Mouse (Mus musculus): ENCODE measurements around the gene Lrrc8c. TPM values are rescaled to one million over a fixed set of nuclear protein-coding genes. Genes with fewer than 3 reads are reported as not detected.
A peak's percentile ranks its signal among the peaks of the same experiment; 100 is the strongest.

The Lrrc8c gene
- total RNA-seq (2012; rRNA removed) (25.5 and 33.0 TPM in 2 replicates), polyA plus RNA-seq (2012; ENCODE audit: insufficient read depth in 1 of 2, insufficient read length in 2 of 2, low read depth in 1 of 2, low replicate concordance in 2 of 2, missing spikeins in 1 of 2) (10 to 100 TPM in 1 of 2 experiments, not detected in 1; 46.0 TPM)

DNA sequence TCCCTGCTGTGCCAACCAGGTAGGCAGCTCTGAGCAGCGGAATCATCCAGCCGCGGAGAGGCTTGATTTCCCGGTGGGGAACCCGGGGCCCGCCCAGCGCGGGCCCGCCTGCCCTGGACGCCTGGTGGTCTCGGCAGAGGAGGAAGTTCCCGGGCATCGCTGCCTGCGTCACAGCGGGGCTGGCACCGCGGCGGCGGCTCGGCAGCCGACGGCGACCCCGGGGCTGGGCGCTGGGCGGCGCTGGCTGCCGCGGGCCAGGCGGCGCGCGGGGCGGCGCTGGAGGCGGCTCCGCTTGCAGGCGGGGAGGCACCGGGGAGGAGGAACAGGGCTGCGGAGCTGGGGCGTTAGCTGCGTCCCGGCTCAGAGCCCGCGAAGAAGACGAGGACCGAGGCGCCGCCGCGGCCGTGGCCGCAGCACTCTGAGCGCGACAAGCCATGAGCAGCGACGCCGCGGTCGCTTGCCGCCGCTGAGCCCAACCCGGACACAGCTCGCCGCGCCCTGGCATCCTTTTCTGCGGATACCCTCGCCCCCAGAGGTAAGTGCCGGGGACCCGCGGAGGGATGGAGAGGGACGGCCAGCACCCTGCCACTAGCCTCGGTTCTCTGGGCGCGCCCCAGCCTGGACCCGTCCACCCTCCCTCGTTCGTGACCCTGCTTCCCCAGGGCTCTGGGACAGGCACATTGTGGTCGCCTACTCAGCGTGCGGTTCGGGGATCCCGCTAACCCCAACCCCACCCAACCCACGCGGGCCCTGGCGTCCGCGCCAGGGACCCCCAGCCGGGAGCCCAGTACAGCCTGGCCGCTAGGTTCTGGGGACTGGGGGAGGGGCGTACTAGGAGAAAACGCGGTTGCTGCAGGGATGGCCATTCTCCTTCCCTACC, at the start of gene Lrrc8c:
TSS of gene Lrrc8c (plus strand) at position 293 of the 880 bp plus-strand sequence.
- DNase-seq (ENCODE audit: low read depth, low spot score): peak; percentile 79
- Histone ChIP-seq H3K9me3 (replicated peaks; ENCODE audit: insufficient read depth, low read length) (no peaks in the 10 kb centered on the region), H3K4me1 (ENCODE audit: control insufficient read depth in 1 of 2, insufficient read depth in 2 of 2, low read length in 2 of 2) (peaks cover 17 to 23% of the 10 kb centered on the region in 2 experiments)
- TF ChIP-seq MYC (IDR thresholded peaks at IDR 0.05; ENCODE audit: low read depth, low read length) (no peak), MYB (IDR thresholded peaks at IDR 0.05; ENCODE audit: low read depth, low read length) (no peak), MXI1 (IDR thresholded peaks at IDR 0.05; ENCODE audit: low read depth, low read length) (peak; percentile 12; the same call in 1 of the 2 replicates), KAT2A (conservative IDR thresholded peaks at IDR 0.05; ENCODE audit: low read depth, low read length) (no peak), MAX (IDR thresholded peaks at IDR 0.05; ENCODE audit: low read length) (peak; percentile 37; the same call in 1 of the 2 replicates), BHLHE40 (IDR thresholded peaks at IDR 0.05; ENCODE audit: borderline replicate concordance, low read depth, low read length) (no peak), E2F4 (IDR thresholded peaks at IDR 0.05; ENCODE audit: borderline replicate concordance, low read depth, low read length) (no peak), POLR2A (IDR thresholded peaks at IDR 0.05; ENCODE audit: control insufficient read depth in 1 of 2, insufficient read depth in 1 of 2, low read depth in 1 of 2, low read length in 2 of 2, poor library complexity in 1 of 2) (peak; percentile 58 to 61; a peak in 3 of 4 replicates), NRF1 (IDR thresholded peaks at IDR 0.05; ENCODE audit: insufficient read depth, low read depth, low read length, poor library complexity, severe bottlenecking) (no peak), RAD21 (IDR thresholded peaks at IDR 0.05; ENCODE audit: low read depth, low read length) (peak; percentile 22), ZKSCAN1 (IDR thresholded peaks at IDR 0.05; ENCODE audit: low read depth, low read length) (no peak), RCOR1 (IDR thresholded peaks at IDR 0.05; ENCODE audit: low read depth, low read length) (no peak), ZMIZ1 (IDR thresholded peaks at IDR 0.05; ENCODE audit: low read depth, low read length) (peak; percentile 64; the same call in 1 of the 2 replicates), ZNF384 (IDR thresholded peaks at IDR 0.05; ENCODE audit: low read depth, low read length) (no peak), NELFE (IDR thresholded peaks at IDR 0.05; ENCODE audit: low read depth, low read length) (peak; percentile 64), MAFK (IDR thresholded peaks at IDR 0.05; ENCODE audit: borderline replicate concordance, low read depth, low read length) (no peak), TAL1 (IDR thresholded peaks at IDR 0.05; ENCODE audit: low read length) (no peak), USF1 (IDR thresholded peaks at IDR 0.05; ENCODE audit: low read depth, low read length) (no peak), MAZ (IDR thresholded peaks at IDR 0.05; ENCODE audit: low read depth, low read length) (no peak; the same call in 1 of the 2 replicates), USF2 (IDR thresholded peaks at IDR 0.05; ENCODE audit: borderline replicate concordance in 1 of 2, insufficient read depth in 1 of 2, low read depth in 1 of 2, low read length in 2 of 2) (no peak), EP300 (IDR thresholded peaks at IDR 0.05; ENCODE audit: low read depth in 1 of 2, low read length in 2 of 2) (no peak), ZC3H11A (IDR thresholded peaks at IDR 0.05; ENCODE audit: low read depth, low read length) (no peak), SIN3A (IDR thresholded peaks at IDR 0.05; ENCODE audit: low read length) (no peak; the same call in 1 of the 2 replicates), GATA1 (IDR thresholded peaks at IDR 0.05; ENCODE audit: low read depth, low read length) (no peak), POLR2AphosphoS2 (IDR thresholded peaks at IDR 0.05; ENCODE audit: low read length) (no peak), GABPA (IDR thresholded peaks at IDR 0.05; ENCODE audit: low read depth, low read length) (no peak), HCFC1 (IDR thresholded peaks at IDR 0.05; ENCODE audit: low read depth, low read length) (no peak), ETS1 (IDR thresholded peaks at IDR 0.05; ENCODE audit: low read depth, low read length) (0 out of 2 replicates have a peak, but pooled peaks have one; percentile 39), CHD2 (IDR thresholded peaks at IDR 0.05; ENCODE audit: low read length) (no peak), SMC3 (IDR thresholded peaks at IDR 0.05; ENCODE audit: low read depth, low read length) (peak; percentile 28; the same call in 1 of the 2 replicates), CHD1 (IDR thresholded peaks at IDR 0.05; ENCODE audit: low read depth, low read length) (0 out of 2 replicates have a peak, but pooled peaks have one; percentile 22), ELF1 (IDR thresholded peaks at IDR 0.05; ENCODE audit: low read depth, low read length) (no peak), POLR2AphosphoS5 (IDR thresholded peaks at IDR 0.05; ENCODE audit: borderline replicate concordance, low read depth, low read length) (no peak), TCF12 (IDR thresholded peaks at IDR 0.05; ENCODE audit: low read depth, low read length) (0 out of 2 replicates have a peak, but pooled peaks have one; percentile 34), CTCF (IDR thresholded peaks at IDR 0.05 in 2 of 3, conservative IDR thresholded peaks at IDR 0.05 in 1 of 3; ENCODE audit: control insufficient read depth in 1 of 3, insufficient read depth in 1 of 3, low read depth in 2 of 3, low read length in 3 of 3, poor library complexity in 1 of 3, severe bottlenecking in 1 of 3) (peak in 2 of 3 experiments; percentile 40 to 64; a peak in 5 of 6 replicates)

More for the DNA sequence above, at the start of gene Lrrc8c:
- Histone ChIP-seq H3K36me3 (ENCODE audit: control insufficient read depth in 1 of 2, insufficient read depth in 2 of 2, low read length in 2 of 2) (peaks cover 0 to 32% of the 10 kb centered on the region in 2 experiments), H3K4me3 (ENCODE audit: control insufficient read depth in 1 of 2, insufficient read depth in 1 of 2, low read depth in 2 of 2, low read length in 2 of 2) (peak within 1 kb of the TSS; percentile 68 to 94), H3K9ac (ENCODE audit: control insufficient read depth, low read depth, low read length, poor library complexity, severe bottlenecking) (peak within 1 kb of the TSS; percentile 81), H3K27ac (ENCODE audit: control insufficient read depth, low read depth, low read length) (peak within 1 kb of the TSS; percentile 56), H3K27me3 (ENCODE audit: control insufficient read depth in 1 of 2, insufficient read depth in 2 of 2, low read length in 2 of 2) (no peaks in the 10 kb centered on the region), H3K79me2 (ENCODE audit: control insufficient read depth, insufficient read depth, low read length, poor library complexity) (peaks cover 40% of the 10 kb centered on the region)

Measured in MEL (cell line).